Comparison of ENCODE assay signal across 20 mouse cellular contexts in genomic region chr10:98868351-98868908, GRCm38 (mm10).
"Had no signal": no experiment of that assay in that cellular context is flagged by ENCODE, and none has a peak within 500 bp of the region (broad histone marks: within the 10 kb centered on the region; RNA-seq: fewer than 3 reads in every experiment).

No protein-coding gene starts in this region.

- H3K4me3 ChIP-seq: liver, embryonic 15.5 days; midbrain, embryonic 10.5 days; midbrain, embryonic 12.5 days; myocyte; neural tube, embryonic 13.5 days; neural tube, embryonic 15.5 days; stomach, embryonic 15.5 days had no signal

- H3K36me3 ChIP-seq: liver, embryonic 15.5 days; midbrain, embryonic 10.5 days; midbrain, embryonic 12.5 days; neural tube, embryonic 13.5 days; neural tube, embryonic 15.5 days; stomach, embryonic 15.5 days had no signal

- H3K4me1 ChIP-seq: liver, embryonic 15.5 days; midbrain, embryonic 10.5 days; midbrain, embryonic 12.5 days; neural tube, embryonic 13.5 days; neural tube, embryonic 15.5 days; stomach, embryonic 15.5 days had no signal

- H3K27ac ChIP-seq: liver, embryonic 15.5 days; midbrain, embryonic 10.5 days; midbrain, embryonic 12.5 days; neural tube, embryonic 13.5 days; neural tube, embryonic 15.5 days; stomach, embryonic 15.5 days; stomach, postnatal 0 days had no signal

- H3K4me2 ChIP-seq: liver, embryonic 15.5 days; lung, embryonic 14.5 days; midbrain, embryonic 12.5 days; neural tube, embryonic 13.5 days; neural tube, embryonic 15.5 days; stomach, embryonic 15.5 days had no signal

- ATAC-seq: midbrain, embryonic 16.5 days had no signal

- DNase-seq: lung, adult 18-20 months; lung, embryonic 14.5 days; lung, postnatal 10 days; lung, postnatal 4 days; midbrain, embryonic 14.5 days; retina, postnatal 1 day; right cerebral cortex, adult 18-20 months; right cerebral cortex, postnatal 25 days; right cerebral cortex, postnatal 4 days; thymus, adult 2 months; thymus, postnatal 36 days had no signal

- H3K27me3 ChIP-seq: liver, embryonic 15.5 days; midbrain, embryonic 12.5 days; neural tube, embryonic 13.5 days; neural tube, embryonic 15.5 days; stomach, embryonic 15.5 days had no signal

- H3K9me3 ChIP-seq: liver, embryonic 15.5 days; midbrain, embryonic 10.5 days; midbrain, embryonic 12.5 days; neural tube, embryonic 13.5 days; neural tube, embryonic 15.5 days; stomach, embryonic 15.5 days had no signal

- H3K9ac ChIP-seq: liver, embryonic 15.5 days; lung, embryonic 14.5 days; midbrain, embryonic 12.5 days; neural tube, embryonic 13.5 days; neural tube, embryonic 15.5 days; stomach, embryonic 15.5 days had no signal
